Mouse (Mus musculus) gastrocnemius, postnatal 4 days (tissue): ENCODE results near the gene Mpz. TPM values are rescaled to one million over a fixed set of nuclear protein-coding genes. Genes with fewer than 3 reads are reported as not detected.

Experiments
- total RNA-seq, 2 experiments: library from RNA; stranded (reverse); gene quantifications; 2 replicates each; pipeline ENCODE4 v1.2.3; 2021

The Mpz gene
- total RNA-seq, 2 experiments from 2014 or later = 476 to 539 TPM

Other genes with a start within 250 kb of the Mpz start
- gene Fcrlb, start 237.8 kb upstream of the Mpz start, total RNA-seq = not detected
- under 1 TPM; 0.26 to 0.61 TPM for gene Fcrla, start 223.1 kb upstream of the Mpz start, total RNA-seq
- 10 to 100 TPM in 1 of 2 experiments, 1 to 10 TPM in 1; 8.9 to 11.9 TPM for gene Fcgr2b, start 174.2 kb upstream of the Mpz start, total RNA-seq
- gene Fcgr4, start 131.8 kb upstream of the Mpz start, total RNA-seq = under 1 TPM; 0.37 to 0.62 TPM
- 10 to 100 TPM; 15.7 to 16.8 TPM for gene Fcgr3, start 85.8 kb upstream of the Mpz start, total RNA-seq
- gene Cfap126, start 36.8 kb upstream of the Mpz start, total RNA-seq = 1 to 10 TPM in 1 of 2 experiments, not detected in 1; 1.2 TPM
- gene Sdhc, start 108 bp upstream of the Mpz start, total RNA-seq = 100 to 1,000 TPM; 458 to 496 TPM
- 10 to 100 TPM in 1 of 2 experiments, 1 to 10 TPM in 1; 7.5 to 11.7 TPM for gene Pcp4l1, start 45.6 kb downstream of the Mpz start, total RNA-seq
- gene Nr1i3, start 63.3 kb downstream of the Mpz start, total RNA-seq = under 1 TPM in 1 of 2 experiments, not detected in 1; 0.29 TPM
- 10 to 100 TPM; 33.4 to 39.7 TPM for gene Tomm40l, start 71.8 kb downstream of the Mpz start, total RNA-seq
- gene Apoa2, start 74.3 kb downstream of the Mpz start, total RNA-seq = 10 to 100 TPM in 1 of 2 experiments, 1 to 10 TPM in 1; 2.1 to 13.8 TPM
- gene Fcer1g, start 83.7 kb downstream of the Mpz start, total RNA-seq = 10 to 100 TPM; 18.7 to 28.7 TPM
- 10 to 100 TPM; 12.1 to 12.5 TPM for gene Adamts4, start 99.7 kb downstream of the Mpz start, total RNA-seq
- gene Ndufs2, start 100.7 kb downstream of the Mpz start, total RNA-seq = 100 to 1,000 TPM; 471 to 503 TPM
- 10 to 100 TPM; 18.5 to 19.5 TPM for gene B4galt3, start 119.6 kb downstream of the Mpz start, total RNA-seq
- gene Ppox, start 130.5 kb downstream of the Mpz start, total RNA-seq = 10 to 100 TPM; 22.6 to 25.8 TPM
- gene Usp21, start 137.3 kb downstream of the Mpz start, total RNA-seq = 10 to 100 TPM; 22.2 to 22.3 TPM
- gene Ufc1, start 144.3 kb downstream of the Mpz start, total RNA-seq = 10 to 100 TPM; 88.1 to 89.8 TPM
- gene Dedd, start 178.4 kb downstream of the Mpz start, total RNA-seq = 10 to 100 TPM; 33.5 to 33.6 TPM
- gene Nit1, start 194.9 kb downstream of the Mpz start, total RNA-seq = 10 to 100 TPM; 22.4 to 24.9 TPM
- gene Pfdn2, start 195.0 kb downstream of the Mpz start, total RNA-seq = 100 to 1,000 TPM in 1 of 2 experiments, 10 to 100 TPM in 1; 97.9 to 112 TPM
- under 1 TPM; 0.74 to 0.83 TPM for gene Klhdc9, start 210.1 kb downstream of the Mpz start, total RNA-seq
- gene Nectin4, start 219.4 kb downstream of the Mpz start, total RNA-seq = under 1 TPM; 0.21 to 0.25 TPM
- gene Arhgap30, start 238.2 kb downstream of the Mpz start, total RNA-seq = 1 to 10 TPM; 3.3 to 3.5 TPM